Mouse (Mus musculus): ENCODE measurements around the gene Zfp13. TPM values are rescaled to one million over a fixed set of nuclear protein-coding genes. Genes with fewer than 3 reads are reported as not detected.
"Not testable (repeated sequence)": the region's sequence is repeated elsewhere in the genome, so short reads cannot be mapped to it uniquely, and the experiment has no call there.

Gene Zfp13
- total RNA-seq, 1 experiment: 19.9 TPM

GRCm38 (mm10) chr17:23538299-23539015 is 60.8 kb downstream of the Zfp13 start:
- in situ Hi-C loops (cut with MboI; ENCODE audit: low sequenced_read_pairs in 2 of 2, unreplicated experiment in 2 of 2): no loop called here
- Histone ChIP-seq H3K9me3 (ENCODE audit: control insufficient read depth, insufficient read depth, low read depth, low read length) (no peaks in the 10 kb centered on the region), H3K36me3 (ENCODE audit: control insufficient read depth, insufficient read depth, low read length, poor library complexity, severe bottlenecking) (no peaks in the 10 kb centered on the region), H3K4me1 (ENCODE audit: control insufficient read depth in 2 of 2, insufficient read depth in 2 of 2, low read length in 2 of 2, poor library complexity in 1 of 2) (peaks cover 4 to 9% of the 10 kb centered on the region in 2 experiments), H3K4me3 (ENCODE audit: insufficient read depth in 1 of 2, low read depth in 1 of 2, low read length in 2 of 2, poor library complexity in 1 of 2, severe bottlenecking in 1 of 2) (peak overlapping the region; percentile 3 to 57; a peak in 3 of 4 replicates), H3K9ac (ENCODE audit: insufficient read depth, low read depth, low read length, poor library complexity, severe bottlenecking) (no peak overlapping the region), H3K27ac (ENCODE audit: insufficient read depth, low read depth, low read length, poor library complexity, severe bottlenecking) (no peak overlapping the region)
- DNase-seq (ENCODE audit: low read depth, low spot score): no peak
- no peak for TF ChIP-seq ZC3H11A (IDR thresholded peaks at IDR 0.05; ENCODE audit: borderline replicate concordance, low read depth, low read length)
- no peak for TF ChIP-seq CHD2 (IDR thresholded peaks at IDR 0.05; ENCODE audit: low read depth, low read length)
- TF ChIP-seq MAFK (IDR thresholded peaks at IDR 0.05; ENCODE audit: insufficient read depth, low read depth, low read length): 0 out of 2 replicates have a peak, but pooled peaks have one; percentile 25

GRCm38 (mm10) chr17:23537554-23538255 is 61.6 kb downstream of the Zfp13 start:
- Histone ChIP-seq H3K9me3 (ENCODE audit: control insufficient read depth, insufficient read depth, low read depth, low read length) (no peaks in the 10 kb centered on the region), H3K4me3 (ENCODE audit: insufficient read depth in 1 of 2, low read depth in 1 of 2, low read length in 2 of 2, poor library complexity in 1 of 2, severe bottlenecking in 1 of 2) (peak overlapping the region; percentile 44 to 57; a peak in 3 of 4 replicates), H3K4me1 (ENCODE audit: control insufficient read depth in 2 of 2, insufficient read depth in 2 of 2, low read length in 2 of 2, poor library complexity in 1 of 2) (peaks cover under 1 to 6% of the 10 kb centered on the region in 2 experiments; a peak in 3 of 4 replicates), H3K9ac (ENCODE audit: insufficient read depth, low read depth, low read length, poor library complexity, severe bottlenecking) (0 out of 2 replicates have a peak overlapping the region, but pooled peaks have one; percentile 12), H3K36me3 (ENCODE audit: control insufficient read depth, insufficient read depth, low read length, poor library complexity, severe bottlenecking) (no peaks in the 10 kb centered on the region), H3K27ac (ENCODE audit: insufficient read depth, low read depth, low read length, poor library complexity, severe bottlenecking) (no peak overlapping the region)
- DNase-seq (ENCODE audit: low read depth, low spot score): no peak
- in situ Hi-C loops (cut with MboI; ENCODE audit: low sequenced_read_pairs in 2 of 2, unreplicated experiment in 2 of 2): no loop called here
- TF ChIP-seq CHD2 (IDR thresholded peaks at IDR 0.05; ENCODE audit: low read depth, low read length) (no peak), ZNF384 (IDR thresholded peaks at IDR 0.05; ENCODE audit: low read depth, low read length) (no peak), HCFC1 (IDR thresholded peaks at IDR 0.05; ENCODE audit: borderline replicate concordance, insufficient read depth, low read length) (no peak), MAFK (IDR thresholded peaks at IDR 0.05; ENCODE audit: insufficient read depth, low read depth, low read length) (no peak), ZC3H11A (IDR thresholded peaks at IDR 0.05; ENCODE audit: borderline replicate concordance, low read depth, low read length) (no peak)

DNA sequence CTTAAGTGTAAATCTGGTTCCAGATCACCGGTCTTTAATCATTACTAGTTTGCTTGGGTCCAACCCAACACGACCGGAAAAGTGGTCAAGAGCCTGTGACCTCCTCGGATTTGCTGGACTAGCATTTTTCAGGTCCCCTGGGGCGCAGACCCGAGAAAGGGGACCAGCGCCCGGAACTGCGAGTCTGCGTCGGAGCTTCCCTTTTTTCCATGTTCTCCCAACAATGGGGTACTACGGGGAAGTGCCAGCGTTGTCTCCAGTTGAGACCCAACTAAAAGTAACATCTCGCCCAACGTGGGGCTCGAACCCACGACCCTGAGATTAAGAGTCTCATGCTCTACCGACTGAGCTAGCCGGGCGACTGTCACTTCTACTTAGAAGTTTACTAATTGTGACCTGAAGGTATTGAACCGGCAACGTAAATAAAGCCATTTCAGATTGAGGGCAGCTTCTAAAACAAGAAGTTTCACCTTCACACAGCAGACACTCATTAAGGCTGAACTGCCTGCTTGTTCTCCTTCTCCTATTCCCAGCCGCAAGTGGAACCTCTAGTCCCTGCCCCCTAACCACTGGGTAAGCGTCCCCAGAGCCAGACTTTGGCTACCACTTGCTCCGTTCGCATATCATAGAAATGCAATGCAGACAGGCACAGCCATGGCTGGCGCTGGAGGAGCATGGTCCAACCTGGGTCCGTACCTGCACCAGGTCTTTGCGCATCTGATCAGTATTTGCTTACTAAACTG is 64.1 kb downstream of the Zfp13 start:
- H3K4me1 ChIP-seq (ENCODE audit: control insufficient read depth in 2 of 2, insufficient read depth in 2 of 2, low read length in 2 of 2, poor library complexity in 1 of 2); H3K36me3 ChIP-seq (ENCODE audit: control insufficient read depth, insufficient read depth, low read length, poor library complexity, severe bottlenecking); H3K4me3 ChIP-seq (ENCODE audit: insufficient read depth in 1 of 2, low read depth in 1 of 2, low read length in 2 of 2, poor library complexity in 1 of 2, severe bottlenecking in 1 of 2); H3K27ac ChIP-seq (ENCODE audit: insufficient read depth, low read depth, low read length, poor library complexity, severe bottlenecking); DNase-seq (ENCODE audit: low read depth, low spot score); H3K9ac ChIP-seq (ENCODE audit: insufficient read depth, low read depth, low read length, poor library complexity, severe bottlenecking); in situ Hi-C loops (cut with MboI; ENCODE audit: low sequenced_read_pairs in 2 of 2, unreplicated experiment in 2 of 2); H3K9me3 ChIP-seq (ENCODE audit: control insufficient read depth, insufficient read depth, low read depth, low read length): not testable (repeated sequence)

DNA sequence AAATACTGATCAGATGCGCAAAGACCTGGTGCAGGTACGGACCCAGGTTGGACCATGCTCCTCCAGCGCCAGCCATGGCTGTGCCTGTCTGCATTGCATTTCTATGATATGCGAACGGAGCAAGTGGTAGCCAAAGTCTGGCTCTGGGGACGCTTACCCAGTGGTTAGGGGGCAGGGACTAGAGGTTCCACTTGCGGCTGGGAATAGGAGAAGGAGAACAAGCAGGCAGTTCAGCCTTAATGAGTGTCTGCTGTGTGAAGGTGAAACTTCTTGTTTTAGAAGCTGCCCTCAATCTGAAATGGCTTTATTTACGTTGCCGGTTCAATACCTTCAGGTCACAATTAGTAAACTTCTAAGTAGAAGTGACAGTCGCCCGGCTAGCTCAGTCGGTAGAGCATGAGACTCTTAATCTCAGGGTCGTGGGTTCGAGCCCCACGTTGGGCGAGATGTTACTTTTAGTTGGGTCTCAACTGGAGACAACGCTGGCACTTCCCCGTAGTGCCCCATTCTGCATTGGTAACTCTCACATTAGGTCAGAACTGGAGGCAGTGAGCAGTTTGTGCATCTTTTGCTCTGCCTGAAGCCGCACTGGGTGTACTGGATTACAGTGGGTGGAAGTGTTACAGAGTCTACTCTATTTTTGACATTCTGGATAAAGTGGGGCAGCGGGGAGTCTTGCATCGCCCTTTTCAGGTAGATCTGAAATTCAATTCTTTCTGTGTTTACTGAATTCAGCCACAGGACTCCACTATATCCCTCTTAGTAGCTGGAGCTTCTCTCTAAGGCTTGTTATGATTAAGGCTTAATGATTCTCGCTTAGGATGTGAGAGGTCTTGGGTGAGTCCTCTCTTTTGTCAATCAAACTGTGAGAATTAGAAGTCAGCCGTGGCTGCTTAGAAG is 65.4 kb downstream of the Zfp13 start:
- H3K4me3 ChIP-seq (ENCODE audit: insufficient read depth in 1 of 2, low read depth in 1 of 2, low read length in 2 of 2, poor library complexity in 1 of 2, severe bottlenecking in 1 of 2); H3K36me3 ChIP-seq (ENCODE audit: control insufficient read depth, insufficient read depth, low read length, poor library complexity, severe bottlenecking); H3K9me3 ChIP-seq (ENCODE audit: control insufficient read depth, insufficient read depth, low read depth, low read length); H3K9ac ChIP-seq (ENCODE audit: insufficient read depth, low read depth, low read length, poor library complexity, severe bottlenecking); in situ Hi-C loops (cut with MboI; ENCODE audit: low sequenced_read_pairs in 2 of 2, unreplicated experiment in 2 of 2); H3K27ac ChIP-seq (ENCODE audit: insufficient read depth, low read depth, low read length, poor library complexity, severe bottlenecking); DNase-seq (ENCODE audit: low read depth, low spot score); H3K4me1 ChIP-seq (ENCODE audit: control insufficient read depth in 2 of 2, insufficient read depth in 2 of 2, low read length in 2 of 2, poor library complexity in 1 of 2): not testable (repeated sequence)
